Mouse (Mus musculus) heart, adult 2 months (tissue): ENCODE measurements around the gene Gng3.

Experiments used
- CTCF ChIP-seq: fragments of 200-600 bp; IDR thresholded peaks from 2 replicates; pipeline ENCODE4 v1.8.1; 2022; ENCODE audit warnings: antibody characterized with exemption, mild to moderate bottlenecking, moderate library complexity
- POLR2A ChIP-seq: fragments of 200-500 bp; IDR thresholded peaks from 2 replicates; pipeline ENCODE4 v1.6.1; 2011; ENCODE audit warnings: mild to moderate bottlenecking, low read depth, low read length, control low read depth; ENCODE audit not compliant: insufficient read depth

DNA sequence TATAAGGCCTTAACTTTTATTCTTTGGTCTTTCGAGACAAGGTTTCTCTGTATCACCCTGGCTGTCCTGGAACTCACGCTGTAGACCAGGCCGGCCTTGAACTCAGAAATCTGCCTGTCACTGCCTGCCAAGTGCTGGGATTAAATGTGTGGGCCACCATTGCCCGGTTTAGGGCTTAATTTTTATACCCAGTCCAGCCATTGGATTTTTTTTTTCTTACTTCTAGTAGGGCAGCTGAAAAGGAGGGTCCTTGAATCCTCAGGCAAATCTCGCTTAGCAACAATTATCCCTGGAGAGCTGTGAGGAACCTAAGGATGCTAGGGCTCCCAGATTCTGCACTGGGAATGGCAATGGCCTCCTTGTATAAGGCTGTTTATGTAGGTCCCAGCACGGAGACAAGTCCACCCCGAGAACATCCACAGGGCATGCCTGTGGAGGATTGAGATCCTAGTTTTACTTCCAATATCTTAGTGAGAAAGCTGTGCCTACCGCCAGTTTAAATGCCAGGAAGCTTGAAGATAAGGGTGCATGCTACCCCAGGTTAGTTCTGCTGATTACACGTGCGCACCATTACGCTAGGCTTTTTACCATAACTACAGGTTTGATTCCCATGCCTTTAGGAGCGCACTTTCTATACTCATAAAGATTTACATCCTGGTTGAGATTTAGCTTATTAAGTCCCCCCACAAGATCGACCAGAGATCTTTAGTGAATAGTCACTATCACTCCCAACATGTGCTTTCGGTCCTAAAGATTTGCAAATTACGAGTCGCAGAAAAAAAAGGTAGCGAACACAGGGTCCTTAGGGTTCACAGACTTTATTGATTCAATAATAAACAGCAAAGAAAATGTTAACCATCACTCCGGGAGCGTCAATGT is 48.8 kb upstream of the Gng3 start:
- TF ChIP-seq CTCF: no peak
- TF ChIP-seq POLR2A: no peak
